Mouse (Mus musculus) gonadal fat pad, adult 2 months (tissue): Measurements from ENCODE around the gene Gdpd3. TPM values are rescaled to one million over a fixed set of nuclear protein-coding genes. Genes with fewer than 3 reads are reported as not detected.

Experiments
- DNase-seq: peaks from one replicate; pipeline ENCODE4 v3.0.0-alpha.2; 2012; ENCODE audit warnings: low read depth
- polyA plus RNA-seq: library from polyadenylated mRNA; depleted of rRNA; stranded (reverse); fragments of >200 nt; gene quantifications from 2 replicates; pipeline ENCODE4 v1.2.3, GENCODE M21; 2012; rRNA removed

Gdpd3 gene
- polyA plus RNA-seq, 1 experiment, result 51.9 TPM

- no peak for DNase-seq
These were observed 37.6 kb downstream of the Gdpd3 start for GRCm38 (mm10) chr7:126803751-126804150.

GRCm38 (mm10) chr7:126806956-126807355 lies 40.8 kb downstream of the Gdpd3 start:
- DNase-seq, result peak; percentile 88

GRCm38 (mm10) chr7:126807405-126807804 lies 41.3 kb downstream of the Gdpd3 start:
- no peak for DNase-seq

- no peak for DNase-seq
These were observed 42.7 kb downstream of the Gdpd3 start for GRCm38 (mm10) chr7:126808703-126809455.

DNA sequence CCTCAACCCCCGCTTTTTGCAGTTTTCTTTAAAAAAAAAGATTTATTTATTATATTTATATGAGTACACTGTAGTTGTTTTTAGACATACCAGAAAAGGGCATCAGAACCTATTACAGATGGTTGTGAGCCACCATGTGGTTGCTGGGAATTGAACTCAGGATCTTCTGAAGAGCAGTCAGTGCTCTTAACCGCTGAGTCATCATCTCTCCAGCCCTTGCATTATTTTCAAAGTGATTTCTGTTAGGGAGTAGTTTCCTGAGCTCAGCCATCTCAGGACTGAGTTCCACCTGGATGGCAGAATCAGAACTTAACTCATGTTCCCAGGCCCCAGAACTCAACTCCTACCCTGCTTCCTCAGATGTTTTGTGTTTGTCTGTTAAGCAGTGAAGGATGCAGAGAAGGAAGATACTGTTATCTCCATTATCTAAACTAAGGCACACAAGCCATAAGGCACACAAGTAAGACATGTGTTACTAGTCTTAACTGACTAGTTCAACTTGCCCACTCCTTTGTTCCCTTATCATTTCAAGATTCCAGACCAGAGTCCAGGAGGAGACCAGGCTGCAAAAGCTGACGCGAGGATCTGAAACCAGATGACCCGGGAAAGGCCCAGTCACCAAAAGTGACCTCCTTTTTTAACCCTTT lies 43.7 kb downstream of the Gdpd3 start:
- DNase-seq, result no peak

DNA sequence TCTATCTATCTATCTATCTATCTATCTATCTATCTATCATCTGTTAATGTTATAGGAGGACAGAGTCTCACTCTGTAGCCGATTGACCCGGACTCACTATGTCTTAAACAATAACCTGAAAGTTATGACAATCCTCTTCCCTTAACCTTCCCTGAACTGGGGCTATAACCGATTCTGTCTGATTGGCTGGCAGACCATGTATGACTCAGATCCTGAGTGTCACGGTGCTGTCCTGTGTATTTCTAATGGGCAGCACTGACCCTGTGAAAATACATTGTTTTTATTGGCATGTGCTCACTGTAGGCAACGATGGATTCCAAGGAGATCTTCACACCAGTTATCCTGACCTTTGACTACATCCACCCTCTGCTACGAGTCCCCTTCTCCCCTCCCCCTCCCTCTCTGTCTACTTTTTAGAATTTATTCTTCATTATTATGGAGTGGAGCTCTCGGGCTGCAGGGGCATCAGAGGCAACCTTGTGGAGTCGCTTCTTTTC lies 49.6 kb downstream of the Gdpd3 start:
- DNase-seq, result no peak

DNA sequence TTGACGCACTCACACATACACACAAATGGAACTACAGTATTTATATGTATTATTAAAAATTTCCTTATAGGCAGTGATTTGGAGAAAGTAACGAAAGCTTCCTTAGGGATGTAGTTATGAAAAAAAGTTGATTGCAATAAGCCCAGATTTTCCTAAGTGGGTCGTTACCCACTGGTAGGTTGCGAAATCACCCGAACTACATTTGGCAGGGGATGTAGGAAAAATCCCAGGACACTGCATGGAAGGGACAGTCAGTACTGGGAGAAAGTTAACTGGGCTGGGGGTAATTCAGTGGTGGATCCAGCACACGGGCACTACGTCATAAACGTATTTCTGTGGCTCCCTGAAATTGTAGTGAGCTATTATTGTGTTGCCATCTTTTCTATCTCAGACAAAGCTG lies 50.4 kb downstream of the Gdpd3 start:
- DNase-seq, result no peak

- no peak for DNase-seq
These were observed 51.5 kb downstream of the Gdpd3 start for GRCm38 (mm10) chr7:126817595-126817994.

DNA sequence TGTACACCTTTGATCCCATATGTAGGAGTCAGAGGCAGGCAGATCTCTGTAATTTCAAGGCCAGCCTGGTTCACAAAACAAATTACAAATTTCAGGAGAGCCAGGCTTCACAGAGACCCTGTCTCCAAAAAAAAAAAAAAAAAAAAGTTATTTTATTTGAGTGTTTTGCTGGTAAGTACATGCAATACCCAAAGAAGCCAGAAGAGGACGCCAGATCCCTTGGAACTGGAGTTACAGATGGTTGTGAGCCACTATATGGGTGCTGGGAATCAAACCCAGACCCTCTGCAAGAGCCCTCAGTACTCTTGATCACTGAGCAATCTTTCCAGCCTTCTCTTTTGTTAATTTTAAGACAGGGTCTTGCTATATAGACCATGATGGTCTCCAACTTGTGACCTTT lies 52.7 kb downstream of the Gdpd3 start:
- no peak for DNase-seq

DNA sequence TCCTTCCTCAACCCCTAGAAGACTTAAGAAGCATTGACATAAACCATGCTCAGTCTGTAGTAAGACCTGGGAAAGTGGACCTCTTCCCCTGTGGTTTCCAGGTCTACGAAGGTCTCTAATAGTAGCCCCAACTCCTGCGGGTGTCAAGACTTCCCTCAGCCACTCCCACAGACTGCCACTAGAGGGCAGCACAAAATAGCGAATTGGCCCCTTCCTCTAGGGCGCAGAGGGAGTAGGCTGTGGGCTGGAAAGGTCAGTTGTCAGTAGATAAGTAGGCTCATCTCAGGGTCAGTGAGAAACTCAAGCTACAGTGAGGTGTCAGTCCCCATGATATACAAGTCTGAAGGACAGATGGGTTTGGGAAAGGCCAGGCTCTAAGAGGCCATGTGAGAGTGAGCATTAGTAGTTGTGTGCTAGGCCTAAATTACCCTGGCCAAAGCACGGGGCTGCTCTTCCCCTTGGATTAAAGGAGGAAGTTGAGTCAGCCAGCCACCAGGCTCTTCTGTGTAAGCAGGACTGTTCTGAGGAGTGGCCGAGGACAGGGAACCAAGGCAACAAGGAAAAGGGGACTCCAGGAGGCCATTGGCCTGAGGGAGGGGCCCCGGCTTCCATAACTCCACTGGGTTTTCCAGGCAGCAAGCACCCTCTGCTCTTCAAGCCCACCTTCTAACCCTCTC lies 55.8 kb downstream of the Gdpd3 start:
- no peak for DNase-seq

DNA sequence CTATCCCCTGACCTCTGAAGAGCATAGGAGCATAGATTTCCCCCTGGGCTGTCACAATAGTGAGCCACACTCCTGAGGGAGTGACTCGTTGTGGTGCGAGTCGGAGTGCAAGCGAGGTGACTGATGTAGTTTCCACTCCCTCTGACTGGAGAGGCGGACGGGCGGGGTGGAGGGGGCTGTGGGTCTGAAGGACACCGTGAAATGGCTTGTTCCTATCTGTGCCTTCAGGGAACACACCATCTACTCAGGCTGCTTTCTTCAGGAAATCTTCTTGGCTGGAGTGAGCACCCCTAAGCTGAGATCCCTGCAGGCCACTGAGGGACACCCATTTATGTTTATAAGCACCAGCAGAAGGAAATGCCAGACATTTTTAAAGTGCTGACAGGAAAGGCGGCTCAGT lies 56.6 kb downstream of the Gdpd3 start:
- DNase-seq, result no peak

DNA sequence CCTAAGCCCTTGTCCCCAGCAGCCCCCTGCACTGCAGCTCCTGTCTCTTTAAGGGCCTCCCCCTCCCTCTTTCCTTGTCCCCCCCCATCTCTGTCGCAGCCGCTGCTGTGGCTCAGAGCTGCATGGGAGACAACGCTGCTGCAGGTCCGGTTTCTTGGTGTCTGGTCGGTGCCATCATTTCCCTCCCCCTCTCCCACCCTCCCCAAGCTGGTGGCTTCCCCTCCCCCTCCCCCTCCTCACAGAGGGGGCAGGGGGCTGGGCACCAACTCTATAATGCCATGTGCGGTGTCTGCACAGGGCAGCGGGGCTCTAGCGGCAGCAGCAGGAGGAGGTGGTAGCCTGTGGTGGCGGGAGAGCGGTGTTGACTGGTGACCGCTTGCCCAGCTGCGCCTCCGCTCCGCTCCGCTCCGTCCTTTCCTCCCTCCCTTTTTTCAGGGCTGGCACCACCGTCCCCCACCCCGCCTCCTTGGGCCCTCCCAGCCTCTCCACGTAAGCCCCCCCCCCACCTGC lies 57.1 kb downstream of the Gdpd3 start:
- no peak for DNase-seq

DNA sequence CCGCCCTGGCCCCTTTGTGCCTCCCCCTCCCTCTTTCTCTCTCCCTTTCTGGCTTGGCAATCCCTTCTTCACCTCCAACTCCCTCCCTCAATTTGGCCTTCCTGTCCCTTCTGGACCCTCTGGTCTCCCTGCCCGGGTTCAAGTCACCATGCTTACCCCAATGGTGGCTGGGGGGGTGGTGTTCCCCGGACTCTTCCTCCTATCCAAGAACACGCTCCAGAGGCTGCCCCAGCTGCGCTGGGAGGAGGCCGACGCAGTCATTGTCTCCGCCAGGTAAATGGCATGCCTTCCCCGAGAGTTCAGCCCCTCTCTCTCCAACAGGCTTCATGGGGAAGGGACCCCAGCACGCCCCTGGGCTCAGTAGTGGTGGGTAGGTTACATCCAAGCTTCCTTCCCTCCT lies 57.8 kb downstream of the Gdpd3 start:
- DNase-seq, result no peak

Other genes with a start within 250 kb of the Gdpd3 start
- 111 and 114 TPM in 2 replicates for gene Eif3c, start 199.9 kb upstream of the Gdpd3 start, polyA plus RNA-seq
- 22.4 and 30.5 TPM in 2 replicates for gene Apobr, start 181.4 kb upstream of the Gdpd3 start, polyA plus RNA-seq
- 76.8 and 98.2 TPM in 2 replicates for gene Cln3, start 180.5 kb upstream of the Gdpd3 start, polyA plus RNA-seq
- gene Il27, start 171.4 kb upstream of the Gdpd3 start, polyA plus RNA-seq, result 0.13 TPM in 1 of 2 replicates, not detected in the other
- 49.9 and 55.5 TPM in 2 replicates for gene Nupr1, start 135.5 kb upstream of the Gdpd3 start, polyA plus RNA-seq
- gene Sgf29, start 117.0 kb upstream of the Gdpd3 start, polyA plus RNA-seq, result 25.4 and 48.2 TPM in 2 replicates
- 107 and 126 TPM in 2 replicates for gene Sult1a1, start 89.9 kb upstream of the Gdpd3 start, polyA plus RNA-seq
- gene Bola2, start 70.9 kb upstream of the Gdpd3 start, polyA plus RNA-seq, result 70.6 and 75.0 TPM in 2 replicates
- gene Slx1b, start 70.5 kb upstream of the Gdpd3 start, polyA plus RNA-seq, result 24.2 and 26.3 TPM in 2 replicates
- 38.2 and 61.2 TPM in 2 replicates for gene Coro1a, start 58.5 kb upstream of the Gdpd3 start, polyA plus RNA-seq
- 146 and 169 TPM in 2 replicates for gene Mapk3, start 6.7 kb upstream of the Gdpd3 start, polyA plus RNA-seq
- gene Ypel3, start 10.6 kb downstream of the Gdpd3 start, polyA plus RNA-seq, result 212 and 269 TPM in 2 replicates
- 1.9 and 2.1 TPM in 2 replicates for gene Tbx6, start 15.1 kb downstream of the Gdpd3 start, polyA plus RNA-seq
- gene Ppp4c, start 26.2 kb downstream of the Gdpd3 start, polyA plus RNA-seq, result 129 and 161 TPM in 2 replicates
- 11.8 and 27.3 TPM in 2 replicates for gene Fam57b, start 31.3 kb downstream of the Gdpd3 start, polyA plus RNA-seq
- not detected in 2 replicates for gene 4930451I11Rik, start 65.3 kb downstream of the Gdpd3 start, polyA plus RNA-seq
- 0.13 TPM in 1 of 2 replicates, not detected in the other for gene Doc2a, start 81.1 kb downstream of the Gdpd3 start, polyA plus RNA-seq
- 3.2 and 6.0 TPM in 2 replicates for gene Hirip3, start 95.6 kb downstream of the Gdpd3 start, polyA plus RNA-seq
- 33.7 and 39.6 TPM in 2 replicates for gene Ino80e, start 96.0 kb downstream of the Gdpd3 start, polyA plus RNA-seq
- gene Taok2, start 118.4 kb downstream of the Gdpd3 start, polyA plus RNA-seq, result 55.9 and 62.6 TPM in 2 replicates
- 88.1 and 102 TPM in 2 replicates for gene Tmem219, start 156.6 kb downstream of the Gdpd3 start, polyA plus RNA-seq
- 19.7 and 21.3 TPM in 2 replicates for gene Kctd13, start 162.5 kb downstream of the Gdpd3 start, polyA plus RNA-seq
- gene Asphd1, start 183.2 kb downstream of the Gdpd3 start, polyA plus RNA-seq, result 0.26 and 0.32 TPM in 2 replicates
- 2.5 and 2.8 TPM in 2 replicates for gene Sez6l2, start 184.2 kb downstream of the Gdpd3 start, polyA plus RNA-seq
- 240 and 245 TPM in 2 replicates for gene Cdipt, start 209.6 kb downstream of the Gdpd3 start, polyA plus RNA-seq
- gene Cdiptos, start 209.8 kb downstream of the Gdpd3 start, polyA plus RNA-seq, result 5.3 and 8.5 TPM in 2 replicates
- gene Mvp, start 248.3 kb downstream of the Gdpd3 start, polyA plus RNA-seq, result 84.9 and 85.3 TPM in 2 replicates